Mouse (Mus musculus): ENCODE measurements around the gene Pi4ka. TPM values are rescaled to one million over a fixed set of nuclear protein-coding genes. Genes with fewer than 3 reads are reported as not detected.

Gene Pi4ka
- polyA plus RNA-seq, 1 experiment from 2014 or later = 23.1 TPM

DNA sequence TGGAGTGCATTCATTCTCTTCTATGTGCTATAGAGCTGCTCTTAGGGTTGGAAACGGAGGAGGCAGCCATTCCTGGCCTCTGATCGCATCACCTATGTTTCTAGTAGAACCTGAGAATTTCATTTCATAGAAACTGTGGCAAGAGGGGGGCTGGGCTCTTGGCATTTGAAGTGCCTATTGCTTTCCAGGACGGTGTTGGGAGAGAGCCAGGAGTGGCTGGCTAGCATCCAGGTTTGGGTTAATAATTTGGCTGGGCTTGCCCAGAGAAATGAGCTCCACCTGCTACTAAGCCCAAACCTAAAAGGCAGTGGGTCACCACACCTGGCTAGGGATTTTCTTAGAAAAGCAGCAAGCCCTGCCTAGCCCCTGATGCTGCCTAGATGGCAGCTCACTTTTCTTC is 154.6 kb downstream of the Pi4ka start:
- no peak overlapping the region for H3K4me2 ChIP-seq (ENCODE audit: low read depth, low read length)
- no peak overlapping the region for H3K9ac ChIP-seq (ENCODE audit: low read depth, low read length)
- no peaks in the 10 kb centered on the region for H3K27me3 ChIP-seq (replicated peaks; ENCODE audit: control insufficient read depth, insufficient read depth, low read length)
- H3K9me3 ChIP-seq (ENCODE audit: control insufficient read depth, low read length) = no peaks in the 10 kb centered on the region
- H3K27ac ChIP-seq (ENCODE audit: low read length) = no peak overlapping the region
- ATAC-seq = peak; percentile 25
- H3K4me1 ChIP-seq (ENCODE audit: control insufficient read depth, insufficient read depth, low read length) = peaks cover 42% of the 10 kb centered on the region
- H3K4me3 ChIP-seq (ENCODE audit: low read length) = no peak overlapping the region
- no peaks in the 10 kb centered on the region for H3K36me3 ChIP-seq (ENCODE audit: control insufficient read depth, insufficient read depth, low read length)
- whole genome bisulfite sequencing = 55% methylated on average over 3 of the region's 3 CpGs

DNA sequence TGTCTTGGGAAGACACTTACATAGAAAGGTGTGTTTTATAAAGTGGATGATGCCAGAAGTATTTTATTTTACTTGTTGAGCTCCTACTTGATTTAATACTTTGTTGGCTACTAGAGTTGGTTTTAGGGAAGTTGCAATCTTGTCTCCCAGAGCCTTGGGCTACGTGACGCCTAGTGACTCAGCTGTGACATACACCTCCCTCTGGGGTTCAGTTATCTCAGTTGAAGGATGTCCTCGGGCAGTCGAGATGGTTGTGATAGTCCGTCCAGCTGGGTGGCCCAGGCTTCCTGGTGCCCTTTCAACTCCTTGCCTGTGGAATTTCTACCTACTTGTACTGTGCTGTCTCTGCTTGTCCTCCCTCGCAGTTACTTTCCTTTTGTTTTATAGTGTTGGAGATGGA is 157.0 kb downstream of the Pi4ka start:
- H3K4me1 ChIP-seq (ENCODE audit: control insufficient read depth, insufficient read depth, low read length) = peaks cover 40% of the 10 kb centered on the region
- H3K4me3 ChIP-seq (ENCODE audit: low read length) = no peak overlapping the region
- H3K4me2 ChIP-seq (ENCODE audit: low read depth, low read length) = no peak overlapping the region
- no peak overlapping the region for H3K27ac ChIP-seq (ENCODE audit: low read length)
- H3K27me3 ChIP-seq (replicated peaks; ENCODE audit: control insufficient read depth, insufficient read depth, low read length) = no peaks in the 10 kb centered on the region
- peak; percentile 61 for ATAC-seq
- H3K9me3 ChIP-seq (ENCODE audit: control insufficient read depth, low read length) = no peaks in the 10 kb centered on the region
- H3K9ac ChIP-seq (ENCODE audit: low read depth, low read length) = no peak overlapping the region
- WGBS = 42% methylated on average over 6 of the region's 6 CpGs
- no peaks in the 10 kb centered on the region for H3K36me3 ChIP-seq (ENCODE audit: control insufficient read depth, insufficient read depth, low read length)

DNA sequence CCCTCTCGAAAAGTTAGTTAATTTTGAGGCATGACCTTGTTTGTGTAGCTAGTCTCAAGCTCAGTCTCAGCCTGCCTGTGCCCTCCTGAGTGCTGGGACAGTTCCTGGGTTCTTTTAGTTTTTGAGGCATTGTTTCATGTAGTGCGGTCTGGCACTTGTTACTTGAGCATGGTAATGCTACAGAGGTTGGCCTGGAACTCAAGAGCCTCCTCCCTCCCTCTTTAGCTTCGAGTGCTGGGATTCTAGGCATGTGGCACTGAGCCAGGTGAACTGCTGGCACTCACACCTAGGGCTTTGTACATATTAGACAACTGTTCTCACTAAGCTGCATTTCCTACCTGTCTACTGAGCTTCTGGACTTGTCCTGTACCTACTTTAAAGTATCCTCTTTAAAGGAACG is 158.4 kb downstream of the Pi4ka start:
- Histone ChIP-seq H3K4me2 (ENCODE audit: low read depth, low read length) (no peak overlapping the region), H3K9ac (ENCODE audit: low read depth, low read length) (no peak overlapping the region), H3K36me3 (ENCODE audit: control insufficient read depth, insufficient read depth, low read length) (no peaks in the 10 kb centered on the region), H3K27me3 (replicated peaks; ENCODE audit: control insufficient read depth, insufficient read depth, low read length) (no peaks in the 10 kb centered on the region), H3K9me3 (ENCODE audit: control insufficient read depth, low read length) (no peaks in the 10 kb centered on the region), H3K27ac (ENCODE audit: low read length) (no peak overlapping the region), H3K4me3 (ENCODE audit: low read length) (no peak overlapping the region), H3K4me1 (ENCODE audit: control insufficient read depth, insufficient read depth, low read length) (peaks cover 37% of the 10 kb centered on the region)
- ATAC-seq = no peak
- 61% methylated on average over 4 of the region's 4 CpGs for WGBS

DNA sequence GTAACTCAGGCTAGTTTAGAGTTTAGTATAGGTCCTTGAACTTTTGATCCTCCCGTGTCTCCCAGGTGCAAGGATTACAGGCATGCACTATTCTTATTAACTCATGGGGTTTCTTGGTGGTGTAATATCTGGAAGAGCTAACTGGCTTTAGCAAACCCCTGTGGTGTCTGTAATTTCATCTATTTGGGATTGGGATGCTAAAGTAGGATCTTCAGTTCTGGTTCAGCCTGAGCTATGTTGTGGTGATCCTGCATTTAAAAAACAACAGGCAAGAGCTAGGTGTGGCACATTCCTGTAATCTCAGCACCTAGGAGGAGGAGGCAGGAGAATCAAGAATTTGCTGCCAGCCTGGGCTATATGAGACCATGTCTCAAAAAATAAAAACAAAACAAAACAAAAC is 161.1 kb downstream of the Pi4ka start:
- no peaks in the 10 kb centered on the region for H3K9me3 ChIP-seq (ENCODE audit: control insufficient read depth, low read length)

GRCm38 (mm10) chr16:17243731-17244130 is 162.4 kb downstream of the Pi4ka start:
- Histone ChIP-seq H3K4me1 (ENCODE audit: control insufficient read depth, insufficient read depth, low read length) (peaks cover 33% of the 10 kb centered on the region), H3K4me3 (ENCODE audit: low read length) (no peak overlapping the region), H3K36me3 (ENCODE audit: control insufficient read depth, insufficient read depth, low read length) (no peaks in the 10 kb centered on the region), H3K27me3 (replicated peaks; ENCODE audit: control insufficient read depth, insufficient read depth, low read length) (no peaks in the 10 kb centered on the region), H3K9ac (ENCODE audit: low read depth, low read length) (no peak overlapping the region; the same call in 1 of the 2 replicates), H3K4me2 (ENCODE audit: low read depth, low read length) (0 out of 2 replicates have a peak overlapping the region, but pooled peaks have one; percentile 28), H3K27ac (ENCODE audit: low read length) (peak overlapping the region; percentile 25; the same call in 1 of the 2 replicates), H3K9me3 (ENCODE audit: control insufficient read depth, low read length) (no peaks in the 10 kb centered on the region)
- ATAC-seq = peak; percentile 89
- WGBS = 29% methylated on average over 1 of the region's 1 CpGs

More for the DNA sequence above, 161.1 kb downstream of the Pi4ka start:
- peaks cover 21% of the 10 kb centered on the region for H3K4me1 ChIP-seq (ENCODE audit: control insufficient read depth, insufficient read depth, low read length)
- no peak overlapping the region for H3K9ac ChIP-seq (ENCODE audit: low read depth, low read length)
- H3K4me2 ChIP-seq (ENCODE audit: low read depth, low read length) = no peak overlapping the region
- H3K27me3 ChIP-seq (replicated peaks; ENCODE audit: control insufficient read depth, insufficient read depth, low read length) = no peaks in the 10 kb centered on the region
- no peaks in the 10 kb centered on the region for H3K36me3 ChIP-seq (ENCODE audit: control insufficient read depth, insufficient read depth, low read length)
- H3K27ac ChIP-seq (ENCODE audit: low read length) = no peak overlapping the region
- H3K4me3 ChIP-seq (ENCODE audit: low read length) = no peak overlapping the region
- 48% methylated on average over 1 of the region's 1 CpGs for WGBS
- no peak for ATAC-seq

DNA sequence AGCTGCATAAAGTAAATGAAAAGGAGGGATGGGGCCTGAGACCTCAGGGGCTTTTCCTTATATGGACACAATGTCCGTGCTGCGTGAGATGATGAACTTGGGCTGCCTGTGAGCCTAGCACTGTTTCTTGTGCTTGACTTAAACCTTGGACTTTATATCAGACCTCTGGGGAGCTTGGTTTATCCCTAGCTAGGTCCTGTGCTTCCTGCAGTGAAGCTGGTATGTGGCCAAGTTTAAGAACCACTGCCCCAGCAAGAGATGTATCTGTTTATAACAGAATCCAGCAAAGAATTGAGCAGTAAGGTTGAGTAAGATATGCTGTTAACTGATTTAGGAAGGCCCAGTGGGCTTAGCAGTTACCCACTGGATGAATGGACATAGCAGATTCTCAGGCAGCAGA is 166.7 kb downstream of the Pi4ka start:
- Histone ChIP-seq H3K4me1 (ENCODE audit: control insufficient read depth, insufficient read depth, low read length) (peaks cover 55% of the 10 kb centered on the region), H3K27ac (ENCODE audit: low read length) (peak overlapping the region; percentile 24; the same call in 1 of the 2 replicates), H3K9ac (ENCODE audit: low read depth, low read length) (no peak overlapping the region), H3K4me2 (ENCODE audit: low read depth, low read length) (no peak overlapping the region), H3K27me3 (replicated peaks; ENCODE audit: control insufficient read depth, insufficient read depth, low read length) (no peaks in the 10 kb centered on the region), H3K4me3 (ENCODE audit: low read length) (no peak overlapping the region), H3K9me3 (ENCODE audit: control insufficient read depth, low read length) (no peaks in the 10 kb centered on the region), H3K36me3 (ENCODE audit: control insufficient read depth, insufficient read depth, low read length) (no peaks in the 10 kb centered on the region)
- no peak for ATAC-seq
- 47% methylated on average over 2 of the region's 2 CpGs for WGBS

GRCm38 (mm10) chr16:17237634-17238033 is 168.5 kb downstream of the Pi4ka start:
- Histone ChIP-seq H3K9ac (ENCODE audit: low read depth, low read length) (no peak overlapping the region), H3K36me3 (ENCODE audit: control insufficient read depth, insufficient read depth, low read length) (no peaks in the 10 kb centered on the region), H3K27me3 (replicated peaks; ENCODE audit: control insufficient read depth, insufficient read depth, low read length) (no peaks in the 10 kb centered on the region), H3K4me2 (ENCODE audit: low read depth, low read length) (no peak overlapping the region), H3K27ac (ENCODE audit: low read length) (no peak overlapping the region), H3K9me3 (ENCODE audit: control insufficient read depth, low read length) (no peaks in the 10 kb centered on the region), H3K4me1 (ENCODE audit: control insufficient read depth, insufficient read depth, low read length) (peaks cover 45% of the 10 kb centered on the region), H3K4me3 (ENCODE audit: low read length) (no peak overlapping the region)
- 62% methylated on average over 3 of the region's 3 CpGs for WGBS
- no peak for ATAC-seq

GRCm38 (mm10) chr16:17234916-17235665 is 171.0 kb downstream of the Pi4ka start:
- no peak for ATAC-seq
- H3K36me3 ChIP-seq (ENCODE audit: control insufficient read depth, insufficient read depth, low read length) = no peaks in the 10 kb centered on the region
- no peaks in the 10 kb centered on the region for H3K27me3 ChIP-seq (replicated peaks; ENCODE audit: control insufficient read depth, insufficient read depth, low read length)
- H3K9me3 ChIP-seq (ENCODE audit: control insufficient read depth, low read length) = 0 out of 2 replicates have a peak, but pooled peaks cover 4% of the 10 kb centered on the region
- H3K4me2 ChIP-seq (ENCODE audit: low read depth, low read length) = peak overlapping the region; percentile 95
- peak overlapping the region; percentile 79 for H3K4me3 ChIP-seq (ENCODE audit: low read length)
- 19% methylated on average over 9 of the region's 9 CpGs for WGBS
- H3K9ac ChIP-seq (ENCODE audit: low read depth, low read length) = peak overlapping the region; percentile 84
- peak overlapping the region; percentile 86 for H3K27ac ChIP-seq (ENCODE audit: low read length)
- H3K4me1 ChIP-seq (ENCODE audit: control insufficient read depth, insufficient read depth, low read length) = peaks cover 44% of the 10 kb centered on the region

DNA sequence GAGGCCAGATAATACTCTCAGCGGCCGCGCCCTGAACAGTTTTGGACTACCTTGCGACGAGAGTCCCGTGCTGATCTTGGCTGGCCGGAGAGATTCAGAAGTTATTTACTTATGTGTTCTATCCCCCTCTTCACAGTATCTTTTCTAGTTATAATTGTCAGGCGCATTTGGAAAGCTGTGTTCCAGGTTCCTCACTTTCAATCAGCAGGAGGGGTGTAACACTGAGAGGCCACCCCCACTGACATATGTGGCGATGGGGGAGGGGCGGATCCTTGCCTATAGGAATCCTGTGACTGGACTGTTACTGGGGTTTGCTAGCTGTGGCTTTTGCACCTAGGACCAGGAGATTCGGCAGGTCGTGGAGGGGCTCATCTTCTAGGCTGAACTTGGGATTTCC is 171.6 kb downstream of the Pi4ka start:
- H3K27ac ChIP-seq (ENCODE audit: low read length) = peak overlapping the region; percentile 86
- H3K4me2 ChIP-seq (ENCODE audit: low read depth, low read length) = peak overlapping the region; percentile 95
- ATAC-seq = peak; percentile 22; the same call in 1 of the 2 replicates
- H3K4me1 ChIP-seq (ENCODE audit: control insufficient read depth, insufficient read depth, low read length) = peaks cover 38% of the 10 kb centered on the region
- H3K9ac ChIP-seq (ENCODE audit: low read depth, low read length) = peak overlapping the region; percentile 84
- WGBS = 3% methylated on average over 12 of the region's 12 CpGs
- H3K36me3 ChIP-seq (ENCODE audit: control insufficient read depth, insufficient read depth, low read length) = no peaks in the 10 kb centered on the region
- H3K4me3 ChIP-seq (ENCODE audit: low read length) = peak overlapping the region; percentile 79
- no peaks in the 10 kb centered on the region for H3K27me3 ChIP-seq (replicated peaks; ENCODE audit: control insufficient read depth, insufficient read depth, low read length)
- H3K9me3 ChIP-seq (ENCODE audit: control insufficient read depth, low read length) = 0 out of 2 replicates have a peak, but pooled peaks cover 9% of the 10 kb centered on the region
